Mouse (Mus musculus) heart, embryonic 16.5 days (tissue): Measurements from ENCODE around the gene Cklf. TPM values are rescaled to one million over a fixed set of nuclear protein-coding genes. Genes with fewer than 3 reads are reported as not detected.

Experiments
- ATAC-seq: fragments of 200-750 bp; cut with Nextera tagmentation; replicated peaks from 2 replicates; pipeline ENCODE4 v1.8.0; 2017; ENCODE audit warnings: moderate number of reproducible peaks; ENCODE audit not compliant: insufficient read depth, low FRiP score; ENCODE audit errors: extremely low read depth
- H3K27ac ChIP-seq: fragments of 300-500 bp; sonication (generic); 2 replicates; pipeline ENCODE4 v1.5.1; 2014; ENCODE audit warnings: mild to moderate bottlenecking, low read length, control low read depth, moderate library complexity
- H3K27me3 ChIP-seq: fragments of 300-500 bp; sonication (generic); 2 replicates; pipeline ENCODE4 v1.6.1; 2014; ENCODE audit warnings: low read length, mixed read lengths; ENCODE audit not compliant: control insufficient read depth, insufficient read depth
- H3K36me3 ChIP-seq: fragments of 300-500 bp; sonication (generic); 2 replicates; pipeline ENCODE4 v1.6.1; 2014; ENCODE audit not compliant: control insufficient read depth, insufficient read depth
- H3K4me1 ChIP-seq: fragments of 300-500 bp; sonication (generic); 2 replicates; pipeline ENCODE4 v1.6.1; 2014; ENCODE audit warnings: low read length, mixed read lengths; ENCODE audit not compliant: control insufficient read depth, insufficient read depth
- H3K4me2 ChIP-seq: fragments of 300-500 bp; sonication (generic); 2 replicates; pipeline ENCODE4 v1.6.1; 2014; ENCODE audit warnings: low read depth, mild to moderate bottlenecking, control low read depth, low read length
- H3K4me3 ChIP-seq: fragments of 300-500 bp; sonication (generic); 2 replicates; pipeline ENCODE4 v1.5.1; 2014; ENCODE audit warnings: mild to moderate bottlenecking, control low read depth, low read length
- H3K9ac ChIP-seq: fragments of 300-500 bp; sonication (generic); 2 replicates; pipeline ENCODE4 v1.6.1; 2014; ENCODE audit warnings: low read length, control low read depth
- H3K9me3 ChIP-seq: fragments of 300-500 bp; sonication (generic); replicated peaks from 2 replicates; pipeline ENCODE4 v1.6.1; 2016; ENCODE audit warnings: low read length; ENCODE audit not compliant: control insufficient read depth
- WGBS: fragments of 180-500 bp; shearing (Covaris S2); extraction: QIAGEN DNeasy Blood & Tissue Kit; methylation state at CpG from one replicate; pipeline ENCODE4 v1.1.7; 2014; 5-methylcytosine and 5-hydroxymethylcytosine counted together
- polyA plus RNA-seq: library from polyadenylated mRNA; unstranded; fragments of >200 nt; fragmentation: Nextera tagmentation; extraction: Ambion mirVana; gene quantifications from 2 replicates; pipeline ENCODE4 v1.2.1, GENCODE M21; 2015

Cklf gene
- polyA plus RNA-seq, 1 experiment from 2014 or later, result 27.2 TPM

DNA sequence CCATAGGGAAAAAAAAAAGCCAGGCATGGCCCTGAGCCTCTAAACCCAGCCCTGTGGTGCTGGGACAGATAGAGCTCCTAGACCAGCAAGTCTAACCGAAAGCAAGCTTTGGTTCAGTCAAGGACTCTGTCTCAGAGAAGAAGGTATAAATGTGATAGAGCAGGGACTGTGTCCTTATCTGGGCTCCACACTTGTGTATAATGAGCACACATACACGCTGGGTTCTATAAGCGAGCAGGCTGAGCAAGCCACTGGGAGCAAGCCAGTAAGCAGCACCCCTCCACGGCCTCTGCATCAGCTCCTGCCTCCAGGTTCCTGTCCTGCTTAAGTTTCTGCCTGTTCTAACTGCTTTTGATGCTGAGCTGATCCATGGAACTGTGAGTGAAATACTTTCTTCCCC is 18.6 kb upstream of the Cklf start:
- no peak for ATAC-seq
- Histone ChIP-seq H3K27ac (no peak overlapping the region), H3K4me3 (no peak overlapping the region), H3K27me3 (no peaks in the 10 kb centered on the region), H3K9ac (no peak overlapping the region), H3K36me3 (peaks cover 52% of the 10 kb centered on the region), H3K4me1 (no peaks in the 10 kb centered on the region), H3K4me2 (no peak overlapping the region), H3K9me3 (no peaks in the 10 kb centered on the region)
- WGBS, result 94% methylated on average over 4 of the region's 4 CpGs

DNA sequence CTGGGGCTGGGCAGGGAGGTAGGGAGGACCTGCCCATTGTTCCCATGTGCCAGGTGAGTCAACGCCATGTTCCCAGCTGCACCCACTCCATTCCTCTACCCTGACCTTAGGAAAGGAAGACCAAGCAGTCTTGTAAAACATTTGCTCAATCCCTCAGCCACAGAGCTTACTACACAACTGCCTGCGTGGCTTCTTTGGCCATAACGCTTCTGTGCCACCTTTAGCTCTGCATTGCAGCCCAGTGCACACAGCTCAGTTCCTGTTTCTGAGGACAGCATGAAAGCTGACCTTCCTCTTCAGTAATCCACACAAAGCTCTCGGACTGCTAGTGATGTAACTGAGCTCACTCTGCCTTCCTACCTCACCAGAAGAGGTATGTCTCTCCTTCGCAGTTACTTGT is 17.7 kb upstream of the Cklf start:
- Histone ChIP-seq H3K36me3 (peaks cover 48% of the 10 kb centered on the region), H3K27ac (no peak overlapping the region), H3K4me3 (no peak overlapping the region), H3K27me3 (no peaks in the 10 kb centered on the region), H3K4me2 (no peak overlapping the region), H3K9me3 (no peaks in the 10 kb centered on the region), H3K9ac (no peak overlapping the region), H3K4me1 (no peaks in the 10 kb centered on the region)
- 93% methylated on average over 5 of the region's 5 CpGs for WGBS
- ATAC-seq, result no peak

DNA sequence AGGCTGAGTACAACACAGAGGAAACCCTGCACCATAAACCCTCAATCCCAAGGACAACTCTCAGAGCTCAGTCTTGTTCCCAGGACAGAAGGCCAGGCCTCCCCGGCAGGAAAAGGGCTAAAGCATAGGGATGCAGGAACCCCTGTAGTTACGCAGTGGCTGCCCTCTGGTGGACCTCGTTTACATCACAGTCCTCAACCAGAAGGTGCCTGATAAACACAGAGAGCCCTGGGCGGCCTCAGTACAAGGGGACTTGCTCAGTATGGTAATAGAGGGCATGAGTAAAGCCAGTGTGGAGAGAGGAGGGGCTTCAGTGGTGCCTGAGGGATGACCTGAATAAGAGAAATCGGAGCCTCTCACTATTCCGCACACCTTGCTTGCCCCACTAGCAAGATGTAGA is 16.1 kb upstream of the Cklf start:
- Histone ChIP-seq H3K9ac (no peak overlapping the region), H3K27ac (no peak overlapping the region), H3K36me3 (peaks cover 44% of the 10 kb centered on the region), H3K27me3 (no peaks in the 10 kb centered on the region), H3K4me2 (no peak overlapping the region), H3K9me3 (no peaks in the 10 kb centered on the region), H3K4me3 (no peak overlapping the region), H3K4me1 (no peaks in the 10 kb centered on the region)
- WGBS, result 48% methylated on average over 6 of the region's 6 CpGs
- ATAC-seq, result 0 out of 2 replicates have a peak, but pooled peaks have one; percentile 28

DNA sequence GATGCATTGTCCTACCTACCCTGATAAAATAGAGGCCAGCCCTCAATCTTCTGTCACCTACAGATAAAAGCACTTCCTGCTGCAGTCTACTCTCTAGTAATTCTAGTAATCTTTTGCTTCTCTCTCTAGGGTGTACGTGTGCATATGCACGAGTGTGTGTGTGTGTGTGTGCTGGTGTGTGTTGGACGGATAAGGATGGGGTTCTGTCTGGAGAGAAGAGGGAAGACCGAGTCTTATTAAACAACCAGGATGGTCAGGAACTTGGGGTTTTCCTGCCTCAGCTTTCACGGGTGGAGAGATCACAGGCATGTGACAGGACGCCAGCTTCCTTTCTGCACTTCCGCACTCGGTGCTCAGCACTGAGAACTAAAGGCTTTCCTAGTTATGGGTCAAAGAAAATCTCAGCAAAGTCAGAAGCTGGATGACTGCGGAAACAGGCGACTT is 11.2 kb upstream of the Cklf start:
- Histone ChIP-seq H3K9ac (no peak overlapping the region), H3K4me1 (no peaks in the 10 kb centered on the region), H3K27ac (no peak overlapping the region), H3K27me3 (no peaks in the 10 kb centered on the region), H3K4me2 (no peak overlapping the region), H3K4me3 (no peak overlapping the region), H3K36me3 (peaks cover 16% of the 10 kb centered on the region), H3K9me3 (no peaks in the 10 kb centered on the region)
- WGBS, result 71% methylated on average over 10 of the region's 10 CpGs
- ATAC-seq, result 0 out of 2 replicates have a peak, but pooled peaks have one; percentile 23

DNA sequence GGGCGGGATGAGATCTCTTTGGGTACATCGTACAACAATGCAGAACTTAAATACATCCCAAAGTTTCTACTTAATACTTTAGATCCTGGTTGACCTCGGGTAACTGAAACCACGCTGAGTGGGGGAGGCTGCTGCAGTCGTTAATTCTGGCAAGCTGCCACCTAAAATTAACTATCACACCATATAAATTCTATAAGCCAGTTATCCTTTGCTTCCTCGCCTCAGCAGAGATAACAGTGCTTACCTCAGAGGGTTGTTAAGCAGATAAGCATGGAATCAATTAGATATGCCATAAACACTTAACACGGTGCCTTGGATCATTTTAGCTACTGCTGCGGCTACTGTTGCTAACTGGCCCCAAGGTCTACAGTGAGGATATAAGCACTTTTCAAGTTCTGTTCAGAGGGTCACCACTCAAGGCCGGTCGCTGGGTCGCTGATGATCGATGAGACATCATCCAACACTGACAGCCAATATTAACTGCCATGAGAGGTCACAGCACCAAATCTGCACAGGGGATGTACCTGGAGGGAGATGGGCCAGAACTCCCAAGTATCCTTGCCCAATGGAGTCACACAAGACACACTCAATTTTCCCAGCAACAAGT is 8.5 kb upstream of the Cklf start:
- peaks cover 2% of the 10 kb centered on the region for H3K4me1 ChIP-seq
- no peak overlapping the region for H3K9ac ChIP-seq
- no peaks in the 10 kb centered on the region for H3K9me3 ChIP-seq
- no peak for ATAC-seq
- H3K27ac ChIP-seq, result no peak overlapping the region
- H3K4me2 ChIP-seq, result no peak overlapping the region
- WGBS, result 70% methylated on average over 12 of the region's 12 CpGs
- H3K36me3 ChIP-seq, result peaks cover 16% of the 10 kb centered on the region
- H3K27me3 ChIP-seq, result no peaks in the 10 kb centered on the region
- H3K4me3 ChIP-seq, result no peak overlapping the region

DNA sequence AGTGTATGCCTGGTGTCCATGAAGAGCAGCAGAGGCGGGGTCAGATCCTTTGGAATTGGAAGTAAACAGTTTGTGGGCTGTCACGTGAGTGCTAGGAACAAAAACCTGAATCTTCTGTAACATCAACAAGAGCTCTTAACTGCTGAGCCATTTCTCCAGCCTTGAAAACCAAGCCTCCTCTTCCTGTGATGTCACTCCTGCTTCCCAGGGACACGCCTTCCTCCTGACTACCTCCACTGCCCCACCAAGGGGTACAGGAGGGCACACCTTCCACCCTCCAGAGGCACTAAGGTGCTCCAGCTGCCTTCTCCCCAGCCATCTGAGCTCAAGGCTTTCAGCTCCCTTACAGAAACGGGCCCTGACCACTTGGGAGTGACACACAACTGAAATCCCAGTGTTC is 4.0 kb upstream of the Cklf start:
- Histone ChIP-seq H3K4me2 (no peak overlapping the region), H3K4me1 (peaks cover 11% of the 10 kb centered on the region), H3K9ac (no peak overlapping the region), H3K4me3 (no peak overlapping the region), H3K27ac (no peak overlapping the region), H3K9me3 (no peaks in the 10 kb centered on the region), H3K36me3 (peaks cover 3% of the 10 kb centered on the region; the same call in 1 of the 2 replicates), H3K27me3 (no peaks in the 10 kb centered on the region)
- no peak for ATAC-seq
- 82% methylated on average over 4 of the region's 4 CpGs for WGBS

DNA sequence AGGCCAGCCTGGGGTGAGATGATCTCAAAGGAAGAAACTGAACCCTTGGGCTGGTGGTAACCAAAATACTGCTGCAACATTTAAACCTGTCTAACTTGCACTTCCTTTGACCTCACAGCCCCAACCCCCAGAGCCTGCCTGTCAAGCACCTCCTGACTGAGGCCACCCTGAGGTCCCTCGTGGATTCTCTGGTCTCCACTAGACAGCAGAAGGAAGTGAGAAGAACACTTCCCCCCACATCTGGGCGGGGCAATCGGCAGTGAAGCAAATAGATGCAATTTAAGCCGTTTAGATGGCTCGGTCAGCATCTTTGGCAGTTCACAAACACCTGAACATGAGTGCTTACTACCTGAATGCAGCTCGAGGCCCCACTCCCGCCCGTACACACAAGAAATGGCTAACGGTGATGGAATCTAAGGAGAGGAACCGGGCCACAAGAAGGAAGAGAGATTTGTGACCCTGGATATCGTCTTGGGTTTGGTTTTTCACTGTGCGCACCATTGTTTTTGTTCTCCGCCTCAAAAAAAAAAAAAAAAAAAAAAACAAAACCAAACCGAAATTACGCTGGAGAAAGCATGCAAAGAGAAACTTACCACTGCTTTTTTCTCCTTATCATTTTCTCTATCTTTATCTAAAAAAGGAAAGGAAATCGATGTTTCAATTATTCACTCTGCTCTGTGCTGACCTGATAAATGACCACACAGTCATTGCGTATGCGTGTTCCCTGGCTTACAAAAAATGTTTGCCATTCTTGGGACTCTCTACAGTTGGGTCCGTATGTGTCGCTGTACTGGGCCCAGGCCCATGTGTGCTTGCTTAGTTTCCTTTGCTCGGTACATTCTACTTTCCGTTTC is 3.4 kb upstream of the Cklf start:
- Histone ChIP-seq H3K4me1 (peaks cover 13% of the 10 kb centered on the region), H3K27ac (no peak overlapping the region), H3K9me3 (no peaks in the 10 kb centered on the region), H3K9ac (peak overlapping the region; percentile 83), H3K4me3 (peak overlapping the region; percentile 82), H3K27me3 (no peaks in the 10 kb centered on the region), H3K4me2 (peak overlapping the region; percentile 68), H3K36me3 (peaks cover 3% of the 10 kb centered on the region; the same call in 1 of the 2 replicates)
- no peak for ATAC-seq
- 65% methylated on average over 22 of the region's 22 CpGs for WGBS

DNA sequence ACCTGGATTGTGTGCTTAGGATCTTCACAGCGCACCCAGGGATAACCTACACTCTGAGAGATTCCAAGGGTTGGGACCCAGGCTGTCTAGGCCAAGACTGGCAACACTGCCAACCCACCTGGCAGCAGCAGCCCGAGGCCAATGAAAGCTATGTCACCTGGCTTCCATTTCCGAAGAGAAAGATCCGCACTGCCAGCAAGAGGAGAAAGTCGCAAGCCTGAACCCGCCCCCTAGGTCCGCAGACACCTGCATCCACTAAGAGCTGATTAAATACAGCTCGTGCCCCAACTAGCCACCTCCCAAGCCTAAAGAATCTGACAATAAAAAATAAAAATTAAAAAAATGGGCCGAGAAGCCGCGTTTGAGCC is 2.8 kb upstream of the Cklf start:
- Histone ChIP-seq H3K9me3 (no peaks in the 10 kb centered on the region), H3K27ac (0 out of 2 replicates have a peak overlapping the region, but pooled peaks have one; percentile 4), H3K36me3 (peaks cover under 1% of the 10 kb centered on the region; the same call in 1 of the 2 replicates), H3K4me1 (peaks cover 13% of the 10 kb centered on the region), H3K4me2 (peak overlapping the region; percentile 68), H3K4me3 (peak overlapping the region; percentile 82), H3K9ac (peak overlapping the region; percentile 83), H3K27me3 (no peaks in the 10 kb centered on the region)
- 4% methylated on average over 11 of the region's 11 CpGs for WGBS
- ATAC-seq, result no peak

DNA sequence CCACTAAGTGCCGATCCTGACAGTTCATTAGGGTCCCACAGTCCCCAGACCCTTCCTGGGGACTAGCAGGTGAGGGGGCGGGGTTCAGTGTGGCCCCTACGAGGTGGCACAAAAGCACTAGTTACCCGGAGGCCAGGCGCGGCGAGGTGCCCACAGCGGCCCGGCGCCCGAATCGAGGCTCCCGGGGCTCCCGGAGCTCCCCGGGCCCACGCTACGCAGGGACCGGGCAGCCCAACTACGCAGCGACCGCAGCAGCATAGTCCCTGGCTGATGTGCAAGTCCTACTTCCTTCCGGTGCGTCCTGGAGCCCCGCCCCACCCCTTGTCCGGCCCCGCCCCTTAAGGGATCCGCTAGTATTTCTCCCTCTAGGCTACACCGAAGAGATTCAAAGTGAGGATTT is 2.4 kb upstream of the Cklf start, which contains the start of gene Tk2:
Gene Tk2 (minus strand): TSS at position 283 of the 400 bp plus-strand sequence.
- WGBS, result under 1% methylated on average over 28 of the region's 28 CpGs
- Histone ChIP-seq H3K36me3 (no peaks in the 10 kb centered on the region), H3K27ac (peak within 1 kb of the TSS; percentile 6; the same call in 1 of the 2 replicates), H3K4me2 (peak within 1 kb of the TSS; percentile 68), H3K27me3 (no peaks in the 10 kb centered on the region), H3K4me1 (peaks cover 13% of the 10 kb centered on the region), H3K9ac (peak within 1 kb of the TSS; percentile 83), H3K4me3 (peak within 1 kb of the TSS; percentile 82), H3K9me3 (no peaks in the 10 kb centered on the region)
- peak; percentile 81 for ATAC-seq
